In the genomic region with DNA sequence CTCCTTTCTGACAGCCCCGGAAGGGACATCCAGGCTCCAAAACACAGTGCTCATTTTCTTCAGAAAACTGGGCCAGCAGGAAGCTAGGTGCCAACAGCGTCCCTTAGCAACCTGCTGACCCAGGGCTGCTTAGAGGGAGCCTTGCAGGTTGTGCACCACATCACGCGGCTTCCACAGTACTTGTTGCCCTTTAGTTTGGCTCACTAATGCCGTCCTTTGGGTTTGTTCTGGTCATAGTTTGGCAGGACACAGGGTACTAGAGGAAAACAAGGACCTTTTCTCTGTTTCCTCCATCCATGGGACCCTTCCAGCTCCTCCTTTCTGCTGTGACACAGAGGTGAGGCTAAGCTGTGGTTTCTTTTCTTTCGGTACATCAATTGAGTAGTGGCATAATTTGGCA, we compare ENCODE assay signal across 13 mouse cellular contexts.
DNase-seq lines count a peak whose midpoint lies in the region; ATAC-seq and TF ChIP-seq lines count a peak whose summit lies in the region.
"Had no signal": no experiment of that assay in that cellular context is flagged by ENCODE, and none has a peak within 500 bp of the region (broad histone marks: within the 10 kb centered on the region; RNA-seq: fewer than 3 reads in every experiment).

No protein-coding gene starts in this region.

- peak overlapping the region; percentile 84 for H3K27ac ChIP-seq in cortical plate, adult 2 months (ENCODE audit: insufficient read depth, low read length)
- peak overlapping the region; percentile 51; the same call in 1 of the 2 replicates for H3K27ac ChIP-seq in olfactory bulb, adult 2 months (ENCODE audit: insufficient read depth, low read depth, low read length)
- H3K27ac ChIP-seq in midbrain, embryonic 11.5 days (ENCODE audit: low read depth, low read length), result no peak overlapping the region
- no peak overlapping the region for H3K27ac ChIP-seq in forebrain, embryonic 16.5 days (ENCODE audit: low read length)
- H3K27ac ChIP-seq: embryonic facial prominence, embryonic 13.5 days; forebrain, embryonic 15.5 days had no signal

- H3K9ac ChIP-seq in midbrain, embryonic 11.5 days (ENCODE audit: low read length), result no peak overlapping the region
- H3K9ac ChIP-seq in forebrain, embryonic 16.5 days (replicated peaks; ENCODE audit: low read depth, low read length), result no peak overlapping the region
- H3K9ac ChIP-seq: embryonic facial prominence, embryonic 13.5 days; forebrain, embryonic 15.5 days had no signal

- no peaks in the 10 kb centered on the region; the same call in none of the 2 replicates for H3K36me3 ChIP-seq in midbrain, embryonic 11.5 days (ENCODE audit: control insufficient read depth, insufficient read depth, low read length)
- H3K36me3 ChIP-seq in forebrain, embryonic 16.5 days (ENCODE audit: control insufficient read depth, insufficient read depth), result no peaks in the 10 kb centered on the region
- H3K36me3 ChIP-seq: forebrain, embryonic 15.5 days had no signal

- no peak for TF ChIP-seq POLR2A in cortical plate, adult 2 months (IDR thresholded peaks at IDR 0.05; ENCODE audit: extremely low read depth, insufficient read depth, low read length)
- TF ChIP-seq POLR2A in olfactory bulb, adult 2 months (IDR thresholded peaks at IDR 0.05; ENCODE audit: insufficient read depth, low read depth, low read length), result no peak

- H3K4me2 ChIP-seq in midbrain, embryonic 11.5 days, result no peak overlapping the region
- no peak overlapping the region for H3K4me2 ChIP-seq in forebrain, embryonic 16.5 days (ENCODE audit: low read length)
- H3K4me2 ChIP-seq: embryonic facial prominence, embryonic 13.5 days; forebrain, embryonic 15.5 days had no signal

- DNase-seq in layer of hippocampus, adult 11-12 months (ENCODE audit: low spot score), result peak; percentile 56
- DNase-seq in layer of hippocampus, adult 9-10 months (ENCODE audit: low spot score), result no peak
- peak; percentile 28 to 70 for DNase-seq in layer of hippocampus, adult 18-20 months (ENCODE audit: low spot score in 2 of 2)
- DNase-seq in midbrain, embryonic 11.5 days (ENCODE audit: low spot score, missing footprints), result no peak
- DNase-seq: heart, adult 11 months; heart, postnatal 14 days; lung, adult 18-20 months had no signal

- H3K27me3 ChIP-seq in midbrain, embryonic 11.5 days (ENCODE audit: control insufficient read depth, insufficient read depth, low read length), result no peaks in the 10 kb centered on the region
- no peaks in the 10 kb centered on the region for H3K27me3 ChIP-seq in forebrain, embryonic 16.5 days (replicated peaks; ENCODE audit: control insufficient read depth, insufficient read depth, low read length)
- H3K27me3 ChIP-seq: embryonic facial prominence, embryonic 13.5 days; forebrain, embryonic 15.5 days; megakaryocyte, embryonic 14.5 days had no signal

- TF ChIP-seq CTCF in cortical plate, adult 2 months (IDR thresholded peaks at IDR 0.05; ENCODE audit: extremely low read depth, insufficient read depth, low read length), result no peak
- no peak for TF ChIP-seq CTCF in olfactory bulb, adult 2 months (IDR thresholded peaks at IDR 0.05; ENCODE audit: insufficient read depth, low read depth, low read length)

- 61% methylated on average over 6 of the region's 6 CpGs for WGBS in olfactory bulb, adult 2 months
- WGBS in midbrain, embryonic 11.5 days, result 83% methylated on average over 6 of the region's 6 CpGs
- 81% methylated on average over 6 of the region's 6 CpGs for WGBS in forebrain, embryonic 16.5 days

- no peak overlapping the region for H3K4me3 ChIP-seq in cortical plate, adult 2 months (ENCODE audit: insufficient read depth, low read length)
- no peak overlapping the region for H3K4me3 ChIP-seq in olfactory bulb, adult 2 months (ENCODE audit: insufficient read depth, low read depth, low read length)
- H3K4me3 ChIP-seq in midbrain, embryonic 11.5 days (ENCODE audit: low read depth, low read length), result no peak overlapping the region
- no peak overlapping the region for H3K4me3 ChIP-seq in forebrain, embryonic 16.5 days (replicated peaks; ENCODE audit: low read length)
- H3K4me3 ChIP-seq: embryonic facial prominence, embryonic 13.5 days; forebrain, embryonic 15.5 days; megakaryocyte, embryonic 14.5 days had no signal

- ATAC-seq in midbrain, embryonic 11.5 days (ENCODE audit: low FRiP score), result no peak
- no peak for ATAC-seq in forebrain, embryonic 16.5 days
- ATAC-seq: forebrain, embryonic 15.5 days had no signal

- H3K4me1 ChIP-seq in cortical plate, adult 2 months (ENCODE audit: control insufficient read depth, insufficient read depth, low read length), result peaks cover 6% of the 10 kb centered on the region
- H3K4me1 ChIP-seq in olfactory bulb, adult 2 months (ENCODE audit: control insufficient read depth, insufficient read depth, low read length), result peaks cover 25% of the 10 kb centered on the region
- H3K4me1 ChIP-seq in midbrain, embryonic 11.5 days (ENCODE audit: control insufficient read depth, insufficient read depth, low read length), result peaks cover 5% of the 10 kb centered on the region
- peaks cover 5% of the 10 kb centered on the region for H3K4me1 ChIP-seq in forebrain, embryonic 16.5 days (replicated peaks; ENCODE audit: control insufficient read depth, insufficient read depth, low read length)
- H3K4me1 ChIP-seq: megakaryocyte, embryonic 14.5 days had no signal

- H3K9me3 ChIP-seq in midbrain, embryonic 11.5 days (ENCODE audit: control insufficient read depth, low read length), result no peaks in the 10 kb centered on the region
- no peaks in the 10 kb centered on the region for H3K9me3 ChIP-seq in forebrain, embryonic 16.5 days (ENCODE audit: control insufficient read depth, low read length)
- H3K9me3 ChIP-seq: embryonic facial prominence, embryonic 13.5 days; forebrain, embryonic 15.5 days had no signal

Comparison
In these comparisons a context has a peak if more than half of its experiments do, and no peak if none do; other contexts are left out.
1. DNase-seq: peak in layer of hippocampus, adult 11-12 months (single experiment) and layer of hippocampus, adult 18-20 months (2 of 2); none in layer of hippocampus, adult 9-10 months (single experiment) and midbrain, embryonic 11.5 days (single experiment).
2. H3K27ac ChIP-seq: peak in cortical plate, adult 2 months (single experiment) and olfactory bulb, adult 2 months (single experiment); none in midbrain, embryonic 11.5 days (single experiment) and forebrain, embryonic 16.5 days (single experiment).